ENCODE assay signal across 8 mouse cellular contexts in genomic region chr8:128679909-128680308, GRCm38 (mm10). TPM values are rescaled to one million over a fixed set of nuclear protein-coding genes. Genes with fewer than 3 reads are reported as not detected.
A peak's percentile ranks its signal among the peaks of the same experiment; 100 is the strongest.
DNase-seq lines count a peak whose midpoint lies in the region; ATAC-seq lines count a peak whose summit lies in the region.

No protein-coding gene starts in this region.

- H3K36me3 ChIP-seq in heart, embryonic 16.5 days (ENCODE audit: control insufficient read depth, insufficient read depth) = no peaks in the 10 kb centered on the region
- H3K36me3 ChIP-seq in limb, embryonic 13.5 days = no peaks in the 10 kb centered on the region

- no peaks in the 10 kb centered on the region for H3K27me3 ChIP-seq in heart, embryonic 16.5 days (ENCODE audit: control insufficient read depth, insufficient read depth, low read length)
- H3K27me3 ChIP-seq in limb, embryonic 13.5 days = no peaks in the 10 kb centered on the region

- H3K9me3 ChIP-seq in heart, embryonic 16.5 days (replicated peaks; ENCODE audit: control insufficient read depth, low read length) = no peaks in the 10 kb centered on the region
- H3K9me3 ChIP-seq in limb, embryonic 13.5 days = no peaks in the 10 kb centered on the region

- no peaks in the 10 kb centered on the region for H3K4me1 ChIP-seq in brown adipose tissue, adult 24 weeks (ENCODE audit: control insufficient read depth, insufficient read depth, insufficient read length, low read length)
- peaks cover 16% of the 10 kb centered on the region for H3K4me1 ChIP-seq in heart, embryonic 16.5 days (ENCODE audit: control insufficient read depth, insufficient read depth, low read length)
- H3K4me1 ChIP-seq in limb, embryonic 13.5 days = peaks cover 11% of the 10 kb centered on the region; the same call in 1 of the 2 replicates

- 6% methylated on average over 2 of the region's 2 CpGs for WGBS in heart, embryonic 16.5 days
- 50% methylated on average over 2 of the region's 2 CpGs for WGBS in limb, embryonic 13.5 days

- H3K4me2 ChIP-seq in heart, embryonic 16.5 days (ENCODE audit: low read depth, low read length) = no peak overlapping the region
- H3K4me2 ChIP-seq in limb, embryonic 13.5 days (replicated peaks) = no peak overlapping the region

- H3K27ac ChIP-seq in brown adipose tissue, adult 24 weeks (replicated peaks; ENCODE audit: low read depth, low read length) = peak overlapping the region; percentile 79
- H3K27ac ChIP-seq in heart, embryonic 16.5 days (ENCODE audit: low read length) = peak overlapping the region; percentile 95
- peak overlapping the region; percentile 56; the same call in 1 of the 2 replicates for H3K27ac ChIP-seq in limb, embryonic 13.5 days

- peak overlapping the region; percentile 46 for H3K9ac ChIP-seq in heart, embryonic 16.5 days (ENCODE audit: low read length)
- H3K9ac ChIP-seq in limb, embryonic 13.5 days = no peak overlapping the region

- DNase-seq in 3134 (ENCODE audit: extremely low read depth, insufficient read length, low spot score) = peak; percentile 26
- DNase-seq in skeletal muscle tissue, adult 2 months (ENCODE audit: low read depth, low spot score) = peak; percentile 42
- DNase-seq in adrenal gland, postnatal 4 days (ENCODE audit: low spot score in 2 of 2) = no peak
- no peak for DNase-seq in adrenal gland, postnatal 25 days

- no peak overlapping the region for H3K4me3 ChIP-seq in brown adipose tissue, adult 24 weeks (ENCODE audit: insufficient read depth, low read depth, low read length)
- H3K4me3 ChIP-seq in heart, embryonic 16.5 days (ENCODE audit: low read length) = no peak overlapping the region
- no peak overlapping the region for H3K4me3 ChIP-seq in limb, embryonic 13.5 days

- peak; percentile 94 for ATAC-seq in heart, embryonic 16.5 days (replicated peaks; ENCODE audit: extremely low read depth, insufficient read depth, low FRiP score)
- peak; percentile 82 for ATAC-seq in limb, embryonic 13.5 days (ENCODE audit: low FRiP score, low read depth)
- ATAC-seq in monocyte, adult 5-6 weeks (replicated peaks; ENCODE audit: insufficient number of reproducible peaks, low FRiP score, low TSS enrichment, poor library complexity, severe bottlenecking) = no peak; the same call in 1 of the 2 replicates

RNA-seq across cellular contexts. Expression of gene Itgb1, which starts 5.5 kb away (rescaled TPM):
- 111 and 122 TPM in 2 replicates for polyA plus RNA-seq in brown adipose tissue, adult 24 weeks (2012; ENCODE audit: insufficient read depth, insufficient read length, missing spikeins)
- polyA plus RNA-seq in heart, embryonic 16.5 days (2015; fragmentation: Nextera tagmentation; extraction: Ambion mirVana) = 346 and 349 TPM in 2 replicates
- 229 and 243 TPM in 2 replicates for polyA plus RNA-seq in limb, embryonic 13.5 days (2015; fragmentation: Nextera tagmentation; extraction: Ambion mirVana)
- 769 to 823 TPM (median 817 TPM) in 3 replicates for total RNA-seq in monocyte, adult 5-6 weeks (2017)
- 100 to 1,000 TPM; 332 to 338 TPM for total RNA-seq in adrenal gland, postnatal 4 days (2021)
- total RNA-seq in adrenal gland, postnatal 25 days (2021) = 286 and 300 TPM in 2 replicates

Comparison
In these comparisons a context has a peak if more than half of its experiments do, and no peak if none do; other contexts are left out.
1. DNase-seq: peak in 3134 (single experiment) and skeletal muscle tissue, adult 2 months (single experiment); none in adrenal gland, postnatal 4 days (0 of 2) and adrenal gland, postnatal 25 days (single experiment).
2. Peak in every context shown above with its lines, with median percentiles within 50 percentile points of each other: H3K27ac ChIP-seq.